Mouse (Mus musculus) hindbrain, embryonic 16.5 days (tissue): ENCODE data around the gene Hyal3. TPM values are rescaled to one million over a fixed set of nuclear protein-coding genes. Genes with fewer than 3 reads are reported as not detected.

Source experiments
- ATAC-seq: fragments of 200-750 bp; cut with Nextera tagmentation; 2 replicates; pipeline ENCODE4 v1.8.0; 2017; ENCODE audit warnings: moderate TSS enrichment, moderate library complexity
- H3K27ac ChIP-seq: fragments of 300-500 bp; sonication (generic); 2 replicates; pipeline ENCODE4 v1.5.1; 2014; ENCODE audit warnings: low read depth, mild to moderate bottlenecking, control low read depth, low read length, moderate library complexity
- H3K27me3 ChIP-seq: fragments of 300-500 bp; sonication (generic); replicated peaks from 2 replicates; pipeline ENCODE4 v1.6.1; 2014; ENCODE audit warnings: low read length; ENCODE audit not compliant: control insufficient read depth, insufficient read depth
- H3K36me3 ChIP-seq: fragments of 300-500 bp; sonication (generic); 2 replicates; pipeline ENCODE4 v1.6.1; 2014; ENCODE audit warnings: mild to moderate bottlenecking, low read length, moderate library complexity, mixed read lengths; ENCODE audit not compliant: control insufficient read depth, insufficient read depth
- H3K4me1 ChIP-seq: fragments of 300-500 bp; sonication (generic); 2 replicates; pipeline ENCODE4 v1.6.1; 2014; ENCODE audit warnings: low read depth, low read length; ENCODE audit not compliant: control insufficient read depth, insufficient read depth
- H3K4me2 ChIP-seq: fragments of 300-500 bp; sonication (generic); 2 replicates; pipeline ENCODE4 v1.6.1; 2014; ENCODE audit warnings: mild to moderate bottlenecking, low read length, control low read depth, moderate library complexity
- H3K4me3 ChIP-seq: fragments of 300-500 bp; sonication (generic); 2 replicates; pipeline ENCODE4 v1.5.1; 2014; ENCODE audit warnings: mild to moderate bottlenecking, low read length, control low read depth, moderate library complexity
- H3K9ac ChIP-seq: fragments of 300-500 bp; sonication (generic); 2 replicates; pipeline ENCODE4 v1.6.1; 2014; ENCODE audit warnings: low read depth, mild to moderate bottlenecking, control low read depth, low read length, moderate library complexity
- H3K9me3 ChIP-seq: fragments of 300-500 bp; sonication (generic); 2 replicates; pipeline ENCODE4 v1.6.1; 2014; ENCODE audit warnings: mild to moderate bottlenecking, low read length, moderate library complexity; ENCODE audit not compliant: control insufficient read depth
- WGBS: fragments of 180-500 bp; shearing (Covaris S2); extraction: QIAGEN DNeasy Blood & Tissue Kit; methylation state at CpG from one replicate; pipeline ENCODE4 v1.1.7; 2014; 5-methylcytosine and 5-hydroxymethylcytosine counted together
- polyA plus RNA-seq: library from polyadenylated mRNA; unstranded; fragments of >200 nt; fragmentation: Nextera tagmentation; extraction: Ambion mirVana; gene quantifications from 2 replicates; pipeline ENCODE4 v1.2.1, GENCODE M21; 2015

Hyal3 gene
- polyA plus RNA-seq, 1 experiment from 2014 or later, result 2.7 TPM

DNA sequence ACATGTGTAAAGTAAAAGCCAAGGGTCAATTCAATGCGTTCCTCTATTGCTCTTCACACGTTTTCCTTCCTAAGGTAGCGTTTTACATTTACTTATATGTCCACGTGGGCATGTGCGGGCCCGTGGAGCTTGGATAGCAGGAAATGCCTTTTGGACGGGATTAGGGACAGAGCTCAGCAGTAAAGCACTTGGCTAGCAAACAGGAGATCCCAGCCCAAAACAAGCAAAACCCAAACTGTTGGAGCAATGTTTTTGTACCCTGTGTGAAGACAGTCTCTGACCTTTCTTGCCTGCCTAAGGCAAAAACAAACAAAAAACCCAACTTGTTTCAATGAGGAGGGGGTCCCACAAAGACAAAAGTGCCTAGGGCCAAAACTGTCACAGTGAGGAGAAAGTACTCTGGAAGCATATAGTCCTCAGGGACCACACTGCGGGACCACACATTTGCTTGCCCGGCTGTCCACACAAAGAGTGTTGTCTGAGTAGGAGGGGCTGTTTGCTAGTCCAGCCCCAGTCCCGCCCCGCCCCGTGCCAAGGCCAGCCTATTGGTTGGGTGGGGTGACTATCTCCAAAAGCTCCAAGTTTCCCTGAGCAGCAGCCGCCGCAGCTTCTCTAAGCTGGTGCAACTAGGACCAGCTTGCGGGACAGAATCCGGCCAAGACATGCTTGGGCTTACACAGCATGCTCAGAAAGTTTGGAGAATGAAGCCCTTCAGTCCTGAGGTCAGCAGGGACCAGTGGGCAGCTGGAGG lies 4.1 kb upstream of the Hyal3 start, which contains the start of gene Hyal1:
Gene Hyal1 (plus strand): TSS at position 571 of the 751 bp plus-strand sequence.
- Histone ChIP-seq H3K9ac (peak within 1 kb of the TSS; percentile 50; the same call in 1 of the 2 replicates), H3K27ac (peak within 1 kb of the TSS; percentile 71), H3K4me1 (peaks cover 27% of the 10 kb centered on the region)

DNA sequence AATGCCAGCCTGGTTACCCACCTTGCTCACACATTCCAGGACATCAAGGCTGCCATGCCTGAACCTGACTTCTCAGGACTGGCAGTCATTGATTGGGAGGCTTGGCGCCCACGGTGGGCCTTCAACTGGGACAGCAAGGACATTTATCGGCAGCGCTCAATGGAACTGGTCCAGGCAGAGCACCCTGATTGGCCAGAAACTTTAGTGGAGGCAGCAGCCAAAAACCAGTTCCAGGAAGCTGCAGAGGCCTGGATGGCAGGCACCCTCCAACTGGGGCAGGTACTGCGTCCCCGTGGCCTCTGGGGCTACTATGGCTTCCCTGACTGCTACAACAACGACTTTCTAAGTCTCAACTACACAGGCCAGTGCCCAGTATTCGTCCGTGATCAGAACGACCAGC lies 2.7 kb upstream of the Hyal3 start:
- H3K9ac ChIP-seq, result 0 out of 2 replicates have a peak overlapping the region, but pooled peaks have one; percentile 7
- H3K9me3 ChIP-seq, result no peaks in the 10 kb centered on the region
- no peak for ATAC-seq
- no peak overlapping the region; the same call in 1 of the 2 replicates for H3K4me2 ChIP-seq
- H3K4me1 ChIP-seq, result peaks cover 28% of the 10 kb centered on the region
- H3K27ac ChIP-seq, result no peak overlapping the region
- 94% methylated on average over 10 of the region's 10 CpGs for WGBS
- no peaks in the 10 kb centered on the region for H3K27me3 ChIP-seq
- peaks cover 3% of the 10 kb centered on the region; the same call in 1 of the 2 replicates for H3K36me3 ChIP-seq
- no peak overlapping the region for H3K4me3 ChIP-seq

More for the DNA sequence above, 4.1 kb upstream of the Hyal3 start, which contains the start of gene Hyal1:
- peak; percentile 56 for ATAC-seq
- peak within 1 kb of the TSS; percentile 49 for H3K4me2 ChIP-seq
- 27% methylated on average over 16 of the region's 16 CpGs for WGBS
- H3K36me3 ChIP-seq, result peaks cover 12% of the 10 kb centered on the region
- no peaks in the 10 kb centered on the region for H3K9me3 ChIP-seq
- no peaks in the 10 kb centered on the region for H3K27me3 ChIP-seq
- H3K4me3 ChIP-seq, result peak within 1 kb of the TSS; percentile 25

DNA sequence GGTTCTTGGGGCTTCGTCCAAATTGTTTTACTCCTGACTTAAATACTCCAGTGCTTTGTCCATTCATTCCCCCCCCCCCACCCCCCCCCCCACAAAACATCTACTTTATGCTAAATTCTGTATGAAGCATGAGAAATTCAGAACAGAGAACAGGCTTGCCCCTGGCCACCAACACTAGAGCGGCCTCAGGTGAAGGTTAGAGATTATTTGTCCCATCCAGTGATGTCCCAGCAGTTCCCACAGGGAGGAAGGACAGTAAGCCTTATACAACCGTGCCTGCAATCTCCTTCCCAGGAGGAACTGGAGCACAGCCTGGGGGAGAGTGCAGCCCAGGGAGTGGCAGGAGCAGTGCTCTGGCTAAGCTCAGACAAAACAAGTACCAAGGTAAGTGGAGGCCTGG lies 2.0 kb upstream of the Hyal3 start, which contains the start of gene Naa80:
Gene Naa80 (plus strand): TSS at position 301 of the 400 bp plus-strand sequence.
- Histone ChIP-seq H3K4me3 (no peak within 1 kb of the TSS), H3K9me3 (no peaks in the 10 kb centered on the region), H3K27ac (no peak within 1 kb of the TSS), H3K36me3 (peaks cover 3% of the 10 kb centered on the region; the same call in 1 of the 2 replicates), H3K4me2 (no peak within 1 kb of the TSS; the same call in 1 of the 2 replicates), H3K9ac (0 out of 2 replicates have a peak within 1 kb of the TSS, but pooled peaks have one; percentile 19), H3K27me3 (no peaks in the 10 kb centered on the region), H3K4me1 (peaks cover 28% of the 10 kb centered on the region)
- 74% methylated on average over 3 of the region's 3 CpGs for WGBS
- ATAC-seq, result no peak

DNA sequence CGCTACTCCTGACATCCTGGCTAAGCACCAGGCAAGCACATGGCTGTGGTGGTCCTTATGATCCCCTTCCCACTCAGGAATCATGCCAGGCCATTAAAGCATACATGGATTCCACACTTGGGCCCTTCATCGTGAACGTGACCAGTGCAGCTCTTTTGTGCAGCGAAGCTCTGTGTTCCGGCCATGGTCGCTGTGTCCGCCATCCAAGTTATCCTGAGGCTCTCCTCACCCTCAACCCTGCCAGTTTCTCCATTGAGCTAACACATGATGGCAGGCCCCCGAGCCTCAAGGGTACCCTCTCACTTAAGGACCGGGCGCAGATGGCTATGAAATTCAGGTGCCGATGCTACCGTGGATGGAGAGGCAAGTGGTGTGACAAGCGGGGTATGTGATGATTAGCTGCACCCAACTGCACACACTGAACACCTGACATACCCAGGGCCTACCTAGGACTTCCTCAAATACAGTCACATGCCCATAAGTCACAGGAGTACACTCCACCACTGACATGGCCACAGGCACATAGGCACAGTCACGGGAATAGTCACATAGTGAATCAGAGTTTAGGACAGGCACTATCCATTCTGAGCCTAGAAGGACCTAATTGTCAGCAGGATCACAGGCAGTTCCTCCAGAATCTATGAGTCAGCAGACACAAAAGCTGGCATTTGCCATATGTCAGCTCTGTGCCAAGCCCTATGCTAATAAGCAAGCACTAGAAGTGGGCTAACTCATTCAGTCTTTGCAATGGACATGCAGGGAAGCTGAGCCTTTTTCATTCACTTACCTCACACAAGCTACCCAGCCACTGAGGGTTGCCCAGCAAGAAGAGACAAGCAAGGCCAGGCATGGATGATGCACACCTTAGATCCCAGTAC lies 1.4 kb upstream of the Hyal3 start:
- H3K27me3 ChIP-seq, result no peaks in the 10 kb centered on the region
- no peak for ATAC-seq
- 89% methylated on average over 14 of the region's 14 CpGs for WGBS
- H3K36me3 ChIP-seq, result peaks cover 3% of the 10 kb centered on the region; the same call in 1 of the 2 replicates
- no peak overlapping the region for H3K27ac ChIP-seq
- H3K4me2 ChIP-seq, result no peak overlapping the region
- H3K9me3 ChIP-seq, result no peaks in the 10 kb centered on the region
- H3K4me1 ChIP-seq, result peaks cover 28% of the 10 kb centered on the region
- 0 out of 2 replicates have a peak overlapping the region, but pooled peaks have one; percentile 19 for H3K9ac ChIP-seq
- H3K4me3 ChIP-seq, result no peak overlapping the region

DNA sequence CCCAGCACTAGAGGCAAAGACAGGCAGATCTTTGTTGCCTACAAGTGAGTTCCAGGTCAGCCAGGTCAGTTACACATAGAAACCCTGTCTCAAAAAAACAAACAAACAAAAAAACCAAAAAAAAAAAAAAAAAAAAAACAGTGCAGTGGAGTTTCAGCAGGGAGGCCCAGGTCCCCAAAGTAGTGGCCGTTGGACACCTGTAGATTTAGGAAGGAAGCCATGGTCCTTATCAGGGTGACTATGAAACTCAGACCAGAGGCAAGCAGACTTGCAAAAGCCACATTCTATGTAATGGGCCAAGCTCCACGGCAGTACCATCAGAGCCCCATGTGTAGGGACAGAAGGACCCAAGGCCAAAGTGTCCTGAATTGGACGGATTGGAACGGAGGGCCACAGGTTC lies 966 bp downstream of the Hyal3 start:
- no peaks in the 10 kb centered on the region for H3K9me3 ChIP-seq
- H3K36me3 ChIP-seq, result no peaks in the 10 kb centered on the region
- H3K4me3 ChIP-seq, result peak overlapping the region; percentile 71
- ATAC-seq, result no peak
- peaks cover 28% of the 10 kb centered on the region for H3K4me1 ChIP-seq
- H3K9ac ChIP-seq, result no peak overlapping the region; the same call in 1 of the 2 replicates
- H3K4me2 ChIP-seq, result peak overlapping the region; percentile 87
- H3K27me3 ChIP-seq, result no peaks in the 10 kb centered on the region
- H3K27ac ChIP-seq, result no peak overlapping the region
- 68% methylated on average over 4 of the region's 4 CpGs for WGBS

DNA sequence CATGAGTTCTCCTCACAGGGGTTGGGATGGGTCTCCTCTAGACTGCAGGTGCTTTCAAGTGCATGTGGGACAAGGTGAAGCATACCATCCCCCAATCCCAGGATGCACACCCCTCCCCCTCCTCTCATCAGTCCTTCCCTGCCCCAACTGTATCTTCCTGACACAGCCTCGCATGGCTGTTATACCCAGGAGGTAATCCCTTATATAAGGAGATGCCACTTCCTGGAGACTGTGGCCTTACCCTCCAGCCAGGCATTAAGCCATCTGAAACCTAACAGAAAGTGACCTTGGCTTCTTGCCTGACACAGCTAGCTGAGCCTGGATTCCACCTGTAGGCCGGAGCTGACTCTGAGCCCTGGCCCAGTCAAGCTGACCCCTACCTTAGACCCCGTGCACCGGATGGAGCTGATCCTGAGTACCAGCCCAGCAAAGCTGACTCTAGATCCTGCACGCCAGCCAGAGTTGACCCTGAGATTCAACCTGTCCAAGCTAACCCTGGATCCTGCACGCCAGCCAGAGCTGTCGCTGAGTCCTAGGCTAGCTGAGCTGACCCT lies 2.0 kb downstream of the Hyal3 start:
- no peak for ATAC-seq
- Histone ChIP-seq H3K4me2 (no peak overlapping the region), H3K4me1 (peaks cover 24% of the 10 kb centered on the region), H3K9ac (no peak overlapping the region), H3K27me3 (no peaks in the 10 kb centered on the region), H3K27ac (no peak overlapping the region), H3K9me3 (no peaks in the 10 kb centered on the region), H3K36me3 (no peaks in the 10 kb centered on the region), H3K4me3 (no peak overlapping the region)
- 82% methylated on average over 7 of the region's 7 CpGs for WGBS

DNA sequence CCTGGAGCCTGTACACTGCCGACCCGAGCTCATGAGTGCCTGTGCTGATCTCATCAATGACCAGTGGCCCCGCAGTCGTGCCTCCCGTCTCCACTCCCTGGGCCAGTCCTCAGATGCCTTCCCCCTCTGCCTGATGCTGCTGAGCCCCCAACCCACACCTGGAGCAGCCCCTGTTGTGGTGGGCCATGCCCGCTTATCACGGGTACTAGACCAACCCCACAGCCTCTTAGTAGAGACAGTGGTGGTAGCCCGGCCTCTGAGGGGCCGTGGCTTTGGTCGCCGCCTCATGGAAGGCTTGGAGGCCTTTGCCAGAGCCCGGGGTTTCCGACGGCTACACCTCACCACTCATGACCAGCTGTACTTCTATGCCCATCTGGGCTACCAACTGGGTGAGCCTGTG lies 2.6 kb downstream of the Hyal3 start:
- no peak overlapping the region for H3K4me3 ChIP-seq
- H3K9ac ChIP-seq, result no peak overlapping the region
- H3K36me3 ChIP-seq, result no peaks in the 10 kb centered on the region
- H3K4me1 ChIP-seq, result peaks cover 27% of the 10 kb centered on the region
- H3K27ac ChIP-seq, result no peak overlapping the region
- no peak for ATAC-seq
- WGBS, result 92% methylated on average over 14 of the region's 14 CpGs
- H3K27me3 ChIP-seq, result no peaks in the 10 kb centered on the region
- no peaks in the 10 kb centered on the region for H3K9me3 ChIP-seq
- no peak overlapping the region for H3K4me2 ChIP-seq

DNA sequence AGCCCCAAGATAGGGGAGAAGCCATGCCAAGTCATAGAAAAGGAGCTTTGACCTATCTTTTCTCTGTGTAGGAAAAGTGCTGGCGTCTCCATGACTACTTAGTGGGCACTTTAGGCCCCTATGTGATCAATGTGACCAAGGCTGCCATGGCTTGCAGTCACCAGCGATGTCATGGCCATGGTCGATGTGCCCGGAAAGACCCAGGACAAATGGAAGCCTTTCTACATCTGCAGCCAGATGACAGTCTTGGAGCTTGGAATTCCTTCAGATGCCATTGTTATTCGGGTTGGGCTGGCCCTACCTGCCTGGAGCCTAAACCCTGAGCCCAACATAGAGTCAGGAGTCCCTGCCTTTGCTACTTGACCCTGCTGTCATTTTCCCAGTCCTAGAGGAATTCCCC lies 5.9 kb downstream of the Hyal3 start:
- Histone ChIP-seq H3K4me2 (no peak overlapping the region), H3K27me3 (no peaks in the 10 kb centered on the region), H3K9me3 (no peaks in the 10 kb centered on the region), H3K36me3 (peaks cover 12% of the 10 kb centered on the region), H3K4me1 (peaks cover 10% of the 10 kb centered on the region), H3K27ac (no peak overlapping the region), H3K9ac (no peak overlapping the region), H3K4me3 (no peak overlapping the region)
- 97% methylated on average over 5 of the region's 5 CpGs for WGBS
- ATAC-seq, result no peak
